Mouse (Mus musculus) liver, adult 2 months (tissue): ENCODE measurements around the gene Pcare. TPM values are rescaled to one million over a fixed set of nuclear protein-coding genes. Genes with fewer than 3 reads are reported as not detected.
"Not testable (repeated sequence)": the region's sequence is repeated elsewhere in the genome, so short reads cannot be mapped to it uniquely, and the experiment has no call there.

Experiments
- DNase-seq: peaks from one replicate; pipeline ENCODE4 v3.0.0-alpha.2; 2011; ENCODE audit warnings: low read depth, low spot score; ENCODE audit errors: extremely low read depth
- H3K27ac ChIP-seq: fragments of 200-500 bp; replicated peaks from 2 replicates; pipeline ENCODE4 v1.5.1; 2012; ENCODE audit warnings: low read depth, mild to moderate bottlenecking, control low read depth, inconsistent platforms, low read length; ENCODE audit not compliant: insufficient read depth
- H3K27me3 ChIP-seq: fragments of 200-500 bp; 2 replicates; pipeline ENCODE4 v1.6.1; 2012; ENCODE audit warnings: mild to moderate bottlenecking, moderate library complexity, low read length, inconsistent platforms; ENCODE audit not compliant: control insufficient read depth, insufficient read depth
- H3K36me3 ChIP-seq: fragments of 200-500 bp; 2 replicates; pipeline ENCODE4 v1.6.1; 2012; ENCODE audit warnings: low read length, inconsistent platforms; ENCODE audit not compliant: control insufficient read depth, insufficient read depth
- H3K4me1 ChIP-seq: fragments of 200-500 bp; 2 replicates; pipeline ENCODE4 v1.6.1; 2011; ENCODE audit warnings: low read length; ENCODE audit not compliant: control insufficient read depth, insufficient read depth
- H3K4me3 ChIP-seq: fragments of 200-500 bp; 2 replicates; pipeline ENCODE4 v1.5.1; 2011; ENCODE audit warnings: low read depth, mild to moderate bottlenecking, control low read depth, low read length, moderate library complexity; ENCODE audit not compliant: insufficient read depth
- H3K79me2 ChIP-seq: fragments of 200-500 bp; 2 replicates; pipeline ENCODE4 v1.6.1; 2012; ENCODE audit warnings: inconsistent platforms, mild to moderate bottlenecking, low read length, moderate library complexity; ENCODE audit not compliant: control insufficient read depth, insufficient read depth
- H3K9ac ChIP-seq: fragments of 200-500 bp; 2 replicates; pipeline ENCODE4 v1.6.1; 2012; ENCODE audit warnings: low read depth, mild to moderate bottlenecking, control low read depth, inconsistent platforms, low read length
- CTCF ChIP-seq: fragments of 200-500 bp; IDR thresholded peaks from 2 replicates; pipeline ENCODE4 v1.5.1; 2011; ENCODE audit warnings: low read depth, low read length, control low read depth
- POLR2A ChIP-seq: fragments of 200-500 bp; IDR thresholded peaks from 2 replicates; pipeline ENCODE4 v1.6.1; 2011; ENCODE audit warnings: low read length, control low read depth; ENCODE audit not compliant: insufficient read depth; ENCODE audit errors: extremely low read depth
- WGBS: fragments of 180-500 bp; shearing (Covaris S2); methylation state at CpG from one replicate; pipeline ENCODE4 v1.1.7; 2018; 5-methylcytosine and 5-hydroxymethylcytosine counted together
- polyA plus RNA-seq: library from polyadenylated mRNA; depleted of rRNA; stranded (reverse); fragments of >200 nt; gene quantifications from 2 replicates; pipeline ENCODE4 v1.2.3, GENCODE M21; 2012
- total RNA-seq: library from RNA; depleted of rRNA; stranded (reverse); fragments of >200 nt; gene quantifications from 2 replicates; pipeline ENCODE4 v1.2.3, GENCODE M21; 2014

Pcare gene
- total and polyA plus RNA-seq, 2 experiments = not detected

DNA sequence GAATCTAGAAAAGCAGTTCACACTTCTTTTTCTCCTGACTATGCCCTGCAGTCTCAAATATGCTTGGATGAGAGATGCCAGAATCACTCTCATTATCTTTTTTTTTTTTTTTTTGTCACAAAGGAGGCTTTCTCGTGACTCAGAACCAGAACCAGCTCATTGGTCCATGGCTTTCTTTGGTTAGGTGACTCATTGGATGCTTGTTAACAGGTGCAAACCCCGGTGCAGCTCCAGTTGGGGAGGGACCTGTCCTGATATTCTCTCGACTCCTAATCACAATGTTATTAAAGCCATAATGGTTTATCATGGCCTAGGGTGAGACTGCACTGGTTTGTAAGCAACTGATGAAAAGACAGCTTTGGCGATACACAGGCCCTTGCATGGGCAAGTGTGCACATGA, 21.5 kb upstream of the Pcare start:
- H3K4me1 ChIP-seq = no peaks in the 10 kb centered on the region
- 71% methylated on average over 4 of the region's 4 CpGs for WGBS
- no peak for DNase-seq
- no peak for TF ChIP-seq POLR2A
- TF ChIP-seq CTCF = no peak
- H3K9ac ChIP-seq = no peak overlapping the region
- no peak overlapping the region for H3K4me3 ChIP-seq
- no peak overlapping the region for H3K27ac ChIP-seq
- no peaks in the 10 kb centered on the region for H3K36me3 ChIP-seq
- no peaks in the 10 kb centered on the region for H3K79me2 ChIP-seq
- no peaks in the 10 kb centered on the region for H3K27me3 ChIP-seq

DNA sequence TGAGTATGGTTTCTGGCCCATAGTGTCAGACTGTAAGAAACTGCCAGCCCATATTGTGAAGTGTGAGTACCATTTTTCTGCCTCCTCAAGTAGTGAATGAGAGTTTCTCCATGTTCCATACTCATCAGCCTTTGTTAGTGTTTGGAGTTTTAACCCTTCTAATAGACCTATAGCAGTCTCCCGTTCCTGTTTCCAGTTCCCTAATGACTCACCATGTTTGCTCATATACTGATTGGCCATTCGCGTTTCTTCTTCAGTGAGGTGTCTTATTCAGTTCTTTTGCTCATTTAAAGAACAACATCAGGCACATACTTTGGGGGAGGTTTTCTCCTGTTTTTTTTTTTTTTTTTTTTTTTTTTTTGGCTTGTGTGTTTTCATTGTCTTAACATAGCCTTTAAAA, 18.0 kb upstream of the Pcare start:
- Histone ChIP-seq H3K4me3 (no peak overlapping the region), H3K27ac (no peak overlapping the region), H3K79me2 (no peaks in the 10 kb centered on the region), H3K9ac (no peak overlapping the region), H3K4me1 (no peaks in the 10 kb centered on the region), H3K27me3 (no peaks in the 10 kb centered on the region), H3K36me3 (no peaks in the 10 kb centered on the region)
- 80% methylated on average over 3 of the region's 3 CpGs for WGBS
- TF ChIP-seq CTCF (no peak), POLR2A (no peak)
- no peak for DNase-seq

DNA sequence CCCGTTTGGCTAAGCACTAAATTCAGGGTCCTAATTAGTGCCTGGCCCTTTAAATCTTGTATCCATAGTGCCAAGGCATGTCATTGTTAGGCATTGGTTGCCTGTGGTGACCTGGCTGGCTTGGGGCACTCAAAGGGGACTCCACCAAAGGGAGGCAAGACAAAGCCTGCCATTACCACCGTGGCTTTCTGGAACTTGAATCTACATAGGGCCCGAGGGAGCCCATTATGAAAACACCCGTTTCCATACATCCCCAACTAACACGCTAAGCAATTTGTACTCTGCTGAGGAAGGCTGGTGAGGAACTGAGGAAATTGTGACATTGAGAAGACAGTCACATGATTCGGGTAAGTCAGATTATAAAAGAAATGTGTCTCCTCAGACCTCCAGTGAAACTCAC, 16.9 kb upstream of the Pcare start:
- Histone ChIP-seq H3K4me3 (no peak overlapping the region), H3K9ac (no peak overlapping the region), H3K36me3 (no peaks in the 10 kb centered on the region), H3K4me1 (no peaks in the 10 kb centered on the region), H3K27ac (no peak overlapping the region), H3K79me2 (no peaks in the 10 kb centered on the region), H3K27me3 (no peaks in the 10 kb centered on the region)
- no peak for DNase-seq
- WGBS = 54% methylated on average over 6 of the region's 6 CpGs
- TF ChIP-seq POLR2A (no peak), CTCF (no peak)

DNA sequence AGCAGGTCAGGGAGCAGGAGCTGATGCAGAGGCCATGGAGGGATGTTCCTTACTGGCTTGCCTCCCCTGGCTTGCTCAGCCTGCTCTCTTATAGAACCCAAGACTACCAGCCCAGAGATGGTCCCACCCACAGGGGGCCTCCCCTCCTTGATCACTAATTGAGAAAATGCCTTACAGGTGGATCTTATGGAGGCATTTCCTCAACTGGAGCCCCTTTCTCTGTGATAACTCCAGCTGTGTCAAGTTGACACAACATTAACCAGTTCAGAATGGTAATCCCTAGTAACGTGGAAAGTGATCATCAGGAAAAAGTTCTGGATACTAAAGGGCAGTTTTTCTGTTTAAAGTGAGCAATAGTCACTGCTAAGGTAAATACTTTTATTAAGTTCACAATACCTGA, 15.5 kb upstream of the Pcare start, which contains the start of gene Clip4:
Gene Clip4, plus strand, starts transcription at position 301 of the 400 bp plus-strand sequence.
- H3K4me1 ChIP-seq, H3K36me3 ChIP-seq, H3K27me3 ChIP-seq, H3K27ac ChIP-seq, H3K79me2 ChIP-seq, H3K9ac ChIP-seq, H3K4me3 ChIP-seq, DNase-seq: not testable (repeated sequence)
- WGBS = 67% methylated on average over 1 of the region's 1 CpGs

DNA sequence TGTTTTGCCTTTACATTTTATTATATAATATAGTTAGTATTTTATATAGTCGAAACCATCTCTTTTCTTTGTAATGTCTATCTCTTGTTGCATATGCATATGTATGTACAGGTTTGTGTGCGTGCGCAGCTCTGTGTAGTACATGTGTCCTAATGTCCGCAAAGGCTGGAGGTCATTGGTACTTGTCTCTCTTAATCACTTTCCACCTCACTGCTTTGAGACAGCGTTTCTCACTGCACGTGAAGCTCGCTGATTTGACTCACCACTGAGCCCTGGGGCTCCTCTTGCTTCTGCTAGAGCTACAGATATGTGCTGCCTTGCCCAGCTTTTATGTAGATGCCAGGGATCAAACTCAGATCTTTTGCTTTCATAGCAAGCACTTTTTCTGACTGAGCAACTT, 7.8 kb upstream of the Pcare start:
- Histone ChIP-seq H3K27ac (no peak overlapping the region), H3K9ac (no peak overlapping the region), H3K4me3 (no peak overlapping the region), H3K36me3 (no peaks in the 10 kb centered on the region), H3K27me3 (no peaks in the 10 kb centered on the region), H3K4me1 (no peaks in the 10 kb centered on the region), H3K79me2 (no peaks in the 10 kb centered on the region)
- TF ChIP-seq CTCF (no peak), POLR2A (no peak)
- WGBS = 83% methylated on average over 7 of the region's 7 CpGs
- no peak for DNase-seq

DNA sequence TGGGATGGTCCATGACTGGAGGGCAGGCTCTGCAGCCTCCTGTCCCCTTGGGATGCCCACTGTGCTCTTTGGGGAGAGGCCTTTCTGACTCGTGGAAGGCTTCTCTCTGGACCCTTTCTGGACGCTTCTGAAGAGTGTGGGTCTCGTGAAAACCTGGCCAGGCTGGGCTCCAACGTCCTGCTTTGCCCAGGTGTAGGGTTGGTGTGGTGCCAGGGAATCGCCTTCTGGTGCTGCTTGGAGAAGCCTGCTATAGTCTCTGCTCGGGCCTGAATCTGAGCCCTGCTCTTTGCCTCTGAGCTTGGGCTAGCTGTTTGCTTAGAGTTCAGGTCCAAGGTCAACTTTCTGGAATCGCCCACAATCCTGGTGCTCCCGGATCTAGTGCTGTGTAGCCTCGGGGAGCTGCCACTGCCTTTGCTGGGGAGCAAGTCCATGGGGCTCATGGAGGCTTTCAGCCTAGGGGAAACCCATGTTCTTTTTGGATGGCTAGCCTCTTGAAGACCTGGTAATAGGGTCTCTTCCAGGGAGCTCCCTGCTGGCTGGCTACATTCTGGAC, 3.0 kb downstream of the Pcare start:
- no peaks in the 10 kb centered on the region for H3K79me2 ChIP-seq
- H3K27me3 ChIP-seq = no peaks in the 10 kb centered on the region
- DNase-seq = peak; percentile 16
- no peak overlapping the region for H3K27ac ChIP-seq
- no peaks in the 10 kb centered on the region for H3K36me3 ChIP-seq
- H3K4me3 ChIP-seq = no peak overlapping the region
- 35% methylated on average over 9 of the region's 9 CpGs for WGBS
- H3K9ac ChIP-seq = no peak overlapping the region
- no peaks in the 10 kb centered on the region for H3K4me1 ChIP-seq
- TF ChIP-seq POLR2A (no peak), CTCF (no peak)
